Mouse (Mus musculus): ENCODE measurements around the gene Abcb11.

The Abcb11 gene

GRCm38 (mm10) chr2:69188732-69189131 is 153.7 kb downstream of the Abcb11 start:
- no peak for DNase-seq (ENCODE audit: low spot score)
